Mouse (Mus musculus) c-Kit-positive CD71-positive TER-119-positive erythroid progenitor cells, embryonic 14.5 days (primary cell): ENCODE data around the gene Ppp1r16b.
"Not testable (repeated sequence)": the region's sequence is repeated elsewhere in the genome, so short reads cannot be mapped to it uniquely, and the experiment has no call there.

Experiments used
- DNase-seq: peaks from one replicate; pipeline ENCODE4 v3.0.0-alpha.2; 2013; ENCODE audit warnings: low spot score

The Ppp1r16b gene

GRCm38 (mm10) chr2:158723806-158724205 lies 58.6 kb downstream of the Ppp1r16b start:
- DNase-seq: no peak

DNA sequence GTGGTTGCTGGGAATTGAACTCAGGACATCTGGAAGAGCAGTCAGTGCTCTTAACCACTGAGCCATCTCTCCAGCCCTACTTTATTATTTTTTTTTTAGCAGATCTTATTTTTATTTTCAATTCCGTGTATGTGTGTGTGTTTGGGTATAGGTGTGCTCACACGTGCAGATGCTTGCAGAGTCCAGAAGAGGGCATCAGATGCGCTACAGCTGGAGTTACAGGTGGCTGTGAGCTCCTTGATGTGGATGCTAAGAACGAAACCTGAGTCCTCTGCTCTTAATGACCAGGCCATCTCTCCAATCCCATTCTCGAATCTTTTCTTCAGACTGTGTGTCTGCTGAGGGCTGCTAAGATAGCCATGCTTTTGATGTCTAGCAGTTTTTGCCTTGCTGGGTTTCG lies 61.1 kb downstream of the Ppp1r16b start:
- DNase-seq: no peak

GRCm38 (mm10) chr2:158728061-158728815 lies 63.0 kb downstream of the Ppp1r16b start:
- DNase-seq: no peak

- DNase-seq: no peak
Observed at GRCm38 (mm10) chr2:158730896-158731295, 65.7 kb downstream of the Ppp1r16b start.

GRCm38 (mm10) chr2:158732521-158732920 lies 67.3 kb downstream of the Ppp1r16b start:
- DNase-seq: no peak

DNA sequence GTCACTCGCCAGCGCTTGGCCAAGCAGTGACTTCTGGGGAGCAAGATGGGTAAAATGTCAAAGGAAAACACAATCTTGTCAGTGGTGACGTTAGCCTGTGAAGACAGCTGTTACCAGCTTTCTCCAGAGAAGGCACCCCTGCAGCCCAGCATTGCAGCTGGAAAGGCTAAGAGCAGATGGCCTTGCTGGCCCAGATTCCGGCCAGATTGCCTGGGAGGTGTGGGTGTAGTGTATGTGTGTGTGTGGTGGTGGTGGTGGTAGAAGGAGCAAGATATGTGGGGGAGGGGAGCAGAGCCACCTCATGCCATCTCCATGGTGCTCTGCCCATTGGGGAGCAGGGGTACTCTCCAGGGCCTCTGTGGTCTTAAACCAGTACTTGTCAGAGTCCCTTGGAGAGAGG lies 67.9 kb downstream of the Ppp1r16b start:
- DNase-seq: no peak

DNA sequence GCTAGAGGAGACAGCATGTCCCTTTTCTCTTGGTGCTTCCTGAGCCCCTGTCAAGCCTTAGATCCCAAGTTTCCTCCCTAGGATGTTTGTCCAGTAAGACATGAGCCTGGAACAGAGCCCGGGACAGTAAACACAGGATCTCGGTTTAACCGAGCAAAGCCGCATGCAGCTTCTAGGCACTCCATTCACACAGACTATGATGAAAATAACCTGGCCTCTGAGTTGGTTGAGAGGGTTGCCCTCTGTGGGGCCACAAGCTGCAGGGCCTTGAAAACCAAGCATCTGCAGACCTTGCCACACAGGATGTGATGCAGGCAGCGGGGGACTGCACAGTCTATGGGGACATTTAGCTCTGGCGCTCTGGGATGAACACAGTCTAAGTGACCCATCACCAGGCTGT lies 68.7 kb downstream of the Ppp1r16b start:
- DNase-seq: no peak

GRCm38 (mm10) chr2:158734500-158735152 lies 69.4 kb downstream of the Ppp1r16b start:
- no peak for DNase-seq

DNA sequence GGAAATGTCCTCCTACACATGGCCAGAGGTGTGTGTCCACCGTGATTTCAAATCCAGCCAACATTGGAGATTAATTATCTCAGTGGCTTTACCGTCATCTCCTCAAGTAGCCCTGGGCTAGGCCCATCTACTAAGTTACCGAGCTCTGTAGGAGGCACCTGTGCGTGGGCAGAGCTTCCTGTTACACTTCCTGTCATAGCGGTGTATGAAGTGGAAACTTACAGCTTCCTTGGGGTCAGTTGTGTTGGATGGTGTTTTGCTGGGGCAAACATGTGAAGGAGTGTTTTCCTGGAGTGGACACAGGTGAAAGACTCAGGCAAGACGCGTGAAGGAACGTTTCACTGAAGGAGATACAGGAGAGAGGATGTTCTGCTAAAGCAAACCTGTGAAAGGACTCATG lies 70.1 kb downstream of the Ppp1r16b start:
- DNase-seq: no peak

GRCm38 (mm10) chr2:158736247-158736646 lies 71.0 kb downstream of the Ppp1r16b start:
- DNase-seq: not testable (repeated sequence)

GRCm38 (mm10) chr2:158738591-158738990 lies 73.4 kb downstream of the Ppp1r16b start:
- no peak for DNase-seq

DNA sequence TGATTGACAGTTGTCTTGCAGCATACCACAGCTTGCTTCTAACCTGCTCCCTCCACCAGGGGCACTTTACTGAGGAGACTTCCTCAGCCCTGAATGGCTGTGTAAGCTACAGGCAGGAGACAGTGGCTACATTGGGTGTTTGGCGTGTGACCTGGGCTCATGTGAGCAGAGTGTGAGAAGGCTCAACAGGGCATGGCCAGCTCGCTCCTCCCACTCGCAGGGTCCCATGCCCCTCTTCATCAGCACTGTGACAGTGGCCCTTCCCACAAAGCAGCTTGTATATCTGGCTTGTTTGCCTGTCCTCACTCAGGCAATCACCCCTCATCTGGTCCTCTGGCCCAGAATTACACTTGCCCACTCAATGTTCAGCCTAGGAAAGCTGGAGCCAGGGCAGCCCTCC lies 73.9 kb downstream of the Ppp1r16b start:
- no peak for DNase-seq

DNA sequence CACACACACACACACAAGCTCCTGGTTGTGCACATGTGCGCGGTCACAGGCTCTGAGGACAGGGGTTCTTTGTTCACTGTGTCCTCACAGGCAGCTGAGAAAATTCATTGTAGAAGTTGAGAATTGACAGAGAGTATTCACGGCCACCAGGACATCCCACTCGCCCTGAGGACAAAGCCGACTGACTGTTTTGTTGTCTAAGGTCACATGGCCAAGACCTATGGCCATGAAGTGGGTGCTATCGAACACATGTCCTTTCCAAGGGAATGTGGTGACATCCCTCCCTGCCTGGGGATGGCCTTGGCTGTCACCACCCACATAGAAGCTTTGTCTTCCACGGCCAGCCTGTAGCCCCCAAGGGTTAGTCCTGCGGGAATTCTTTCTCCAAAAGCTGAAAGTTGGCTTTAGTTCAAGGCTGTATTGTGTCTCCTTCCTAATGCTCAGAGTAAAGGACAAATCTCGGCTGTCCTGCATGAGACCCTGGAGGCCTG lies 75.9 kb downstream of the Ppp1r16b start:
- DNase-seq: no peak

DNA sequence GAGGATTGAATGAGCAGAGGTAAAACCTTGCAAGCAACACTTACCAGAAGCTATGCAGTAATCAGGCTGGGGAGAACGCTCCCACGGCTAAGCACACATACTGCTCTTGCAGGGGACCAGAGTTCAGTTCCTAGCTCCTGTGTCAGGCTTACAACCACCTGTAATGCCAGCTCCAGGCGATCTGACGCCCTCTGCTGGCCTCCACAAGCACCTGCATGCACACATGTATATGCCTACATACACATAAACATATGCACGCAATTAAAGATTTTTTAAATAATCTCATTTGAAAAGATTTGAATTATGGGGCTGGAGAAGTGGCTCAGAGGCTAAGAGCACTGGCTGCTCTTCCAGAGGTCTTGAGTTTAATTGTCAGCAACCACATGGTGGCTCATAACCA lies 77.2 kb downstream of the Ppp1r16b start:
- no peak for DNase-seq

DNA sequence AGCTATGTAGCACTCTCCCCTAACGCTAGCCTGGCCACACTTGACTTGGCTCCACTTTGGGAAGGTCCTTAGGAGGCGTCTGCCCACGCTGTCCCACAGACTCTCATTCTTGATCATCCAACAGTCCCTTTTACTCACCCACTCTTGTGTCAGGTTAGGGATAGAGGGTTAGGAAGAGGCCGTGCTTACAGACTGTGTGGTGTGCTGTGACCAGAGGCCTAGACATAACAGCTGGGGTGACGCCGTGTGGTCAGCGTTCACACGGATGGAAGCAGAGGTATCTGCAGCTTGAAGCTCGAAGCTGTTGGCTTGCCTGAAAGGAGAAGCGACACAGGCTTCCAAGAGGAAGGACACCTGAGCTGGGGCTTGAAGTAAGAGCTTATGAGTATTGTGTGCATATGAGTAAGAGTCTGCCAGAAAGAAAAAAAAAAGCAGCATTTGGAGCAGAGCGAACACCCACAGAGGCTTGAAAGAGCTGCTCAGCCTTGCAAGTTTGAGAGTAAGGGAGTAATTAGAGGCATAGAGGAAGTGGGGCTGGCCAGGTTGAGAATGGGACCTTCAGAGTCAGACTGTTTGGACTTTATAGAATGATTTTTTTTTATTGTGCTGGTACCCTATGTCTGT lies 78.4 kb downstream of the Ppp1r16b start:
- DNase-seq: no peak

- DNase-seq: peak; percentile 7
Observed at GRCm38 (mm10) chr2:158745049-158745482, 79.9 kb downstream of the Ppp1r16b start.

GRCm38 (mm10) chr2:158746164-158746563 lies 81.0 kb downstream of the Ppp1r16b start:
- no peak for DNase-seq

- no peak for DNase-seq
Observed at GRCm38 (mm10) chr2:158749366-158749765, 84.2 kb downstream of the Ppp1r16b start.

DNA sequence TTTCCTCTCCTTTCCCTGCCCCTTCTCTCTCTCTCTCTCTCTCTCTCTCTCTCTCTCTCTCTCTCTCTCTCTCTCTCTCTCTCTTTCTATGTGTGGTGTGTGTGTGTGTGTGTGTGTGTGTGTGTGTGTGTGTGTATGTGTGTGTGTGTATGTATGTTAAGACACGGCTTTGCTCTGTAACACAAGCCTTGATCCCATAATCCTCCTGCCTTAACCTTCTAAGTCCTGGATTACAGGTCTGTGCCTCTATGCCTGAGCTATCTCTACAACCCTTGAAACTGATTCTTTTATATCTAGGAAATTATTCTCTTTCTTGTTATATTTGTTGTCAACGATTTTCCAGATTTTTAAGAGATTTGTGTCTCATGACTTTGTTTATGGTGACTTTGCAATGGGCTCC lies 95.0 kb downstream of the Ppp1r16b start:
- DNase-seq: no peak

- no peak for DNase-seq
Observed at GRCm38 (mm10) chr2:158762339-158762738, 97.1 kb downstream of the Ppp1r16b start.

DNA sequence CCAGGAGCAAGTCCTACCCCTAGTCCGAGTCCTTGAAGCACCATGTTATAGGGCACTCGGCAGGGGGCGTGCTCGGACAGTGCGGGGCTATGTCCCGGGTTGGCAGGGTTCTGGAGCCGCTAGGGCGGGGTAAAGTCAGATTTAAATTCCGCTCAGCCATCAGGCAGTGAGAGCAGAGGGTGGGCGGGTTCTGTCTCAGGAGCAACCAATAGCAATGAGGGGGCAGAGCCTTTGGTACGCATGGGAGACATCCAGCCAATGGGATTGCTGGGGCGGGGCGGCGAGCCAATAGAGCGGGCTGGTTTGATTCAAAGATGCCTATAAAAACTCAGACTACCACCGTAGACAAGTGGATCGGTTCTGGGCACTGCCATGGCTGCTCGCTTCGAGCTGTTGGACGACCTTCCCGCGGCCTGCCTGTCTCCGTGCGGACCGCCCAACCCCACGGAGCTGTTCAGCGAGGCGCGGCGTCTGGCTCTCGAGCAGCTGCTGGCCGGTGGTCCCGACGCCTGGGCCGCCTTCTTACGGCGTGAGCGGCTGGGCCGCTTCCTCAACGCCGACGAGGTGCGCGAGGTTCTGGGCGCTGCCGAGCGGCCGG lies 102.6 kb downstream of the Ppp1r16b start, which contains the start of gene Fam83d:
Gene Fam83d (plus strand): TSS at position 352 of the 598 bp plus-strand sequence.
- DNase-seq: peak; percentile 95

- peak; percentile 57 for DNase-seq
Observed at GRCm38 (mm10) chr2:158768350-158768749, 103.2 kb downstream of the Ppp1r16b start.
